Mouse (Mus musculus): ENCODE data around the gene Isl2. TPM values are rescaled to one million over a fixed set of nuclear protein-coding genes. Genes with fewer than 3 reads are reported as not detected.

Isl2 gene
- 0.69 and 2.1 TPM in 2 replicates for polyA plus RNA-seq (2014; fragmentation: Nextera tagmentation; extraction: Ambion mirVana)

- Histone ChIP-seq H3K27ac (ENCODE audit: low read depth, low read length) (no peak within 1 kb of the TSS), H3K4me3 (ENCODE audit: low read depth, low read length) (peak within 1 kb of the TSS; percentile 48), H3K36me3 (ENCODE audit: control insufficient read depth, insufficient read depth, low read length) (no peaks in the 10 kb centered on the region), H3K4me2 (peak within 1 kb of the TSS; percentile 82), H3K9me3 (replicated peaks; ENCODE audit: control insufficient read depth, low read length) (no peaks in the 10 kb centered on the region), H3K9ac (ENCODE audit: low read depth, low read length) (no peak within 1 kb of the TSS), H3K27me3 (ENCODE audit: control insufficient read depth, insufficient read depth, low read length) (peaks cover 46% of the 10 kb centered on the region), H3K4me1 (ENCODE audit: control insufficient read depth, insufficient read depth, low read length) (peaks cover 14% of the 10 kb centered on the region)
- ATAC-seq (replicated peaks; ENCODE audit: insufficient number of reproducible peaks, low FRiP score, low TSS enrichment) = no peak
- 6% methylated on average over 4 of the region's 4 CpGs for WGBS (ENCODE audit: insufficient replicate concordance)
Measured at GRCm38 (mm10) chr9:55538377-55538776, at the start of gene Isl2. Isl2 (plus strand) TSS chr9:55538672.

GRCm38 (mm10) chr9:55507922-55508321, 30.6 kb upstream of the Isl2 start:
- Histone ChIP-seq H3K27me3 (ENCODE audit: control insufficient read depth, insufficient read depth, low read length) (no peaks in the 10 kb centered on the region), H3K4me2 (no peak overlapping the region), H3K4me1 (ENCODE audit: control insufficient read depth, insufficient read depth, low read length) (peaks cover 3% of the 10 kb centered on the region; the same call in 1 of the 2 replicates), H3K27ac (ENCODE audit: low read depth, low read length) (no peak overlapping the region), H3K4me3 (ENCODE audit: low read depth, low read length) (no peak overlapping the region), H3K9me3 (replicated peaks; ENCODE audit: control insufficient read depth, low read length) (no peaks in the 10 kb centered on the region), H3K9ac (ENCODE audit: low read depth, low read length) (no peak overlapping the region), H3K36me3 (ENCODE audit: control insufficient read depth, insufficient read depth, low read length) (no peaks in the 10 kb centered on the region)
- 82% methylated on average over 3 of the region's 3 CpGs for WGBS (ENCODE audit: insufficient replicate concordance)
- ATAC-seq (replicated peaks; ENCODE audit: insufficient number of reproducible peaks, low FRiP score, low TSS enrichment) = no peak

- H3K36me3 ChIP-seq (ENCODE audit: control insufficient read depth, insufficient read depth, low read length) = no peaks in the 10 kb centered on the region
- H3K4me3 ChIP-seq (ENCODE audit: low read depth, low read length) = no peak overlapping the region
- no peak for ATAC-seq (replicated peaks; ENCODE audit: insufficient number of reproducible peaks, low FRiP score, low TSS enrichment)
- H3K4me1 ChIP-seq (ENCODE audit: control insufficient read depth, insufficient read depth, low read length) = peaks cover 3% of the 10 kb centered on the region; the same call in 1 of the 2 replicates
- 0 out of 2 replicates have a peak, but pooled peaks cover 3% of the 10 kb centered on the region for H3K27me3 ChIP-seq (ENCODE audit: control insufficient read depth, insufficient read depth, low read length)
- no peak overlapping the region for H3K9ac ChIP-seq (ENCODE audit: low read depth, low read length)
- no peaks in the 10 kb centered on the region for H3K9me3 ChIP-seq (replicated peaks; ENCODE audit: control insufficient read depth, low read length)
- H3K27ac ChIP-seq (ENCODE audit: low read depth, low read length) = no peak overlapping the region
- 80% methylated on average over 4 of the region's 4 CpGs for WGBS (ENCODE audit: insufficient replicate concordance)
- H3K4me2 ChIP-seq = no peak overlapping the region
Measured at GRCm38 (mm10) chr9:55508701-55509100, 29.8 kb upstream of the Isl2 start.

GRCm38 (mm10) chr9:55509731-55510130, 28.7 kb upstream of the Isl2 start:
- Histone ChIP-seq H3K36me3 (ENCODE audit: control insufficient read depth, insufficient read depth, low read length) (no peaks in the 10 kb centered on the region), H3K27me3 (ENCODE audit: control insufficient read depth, insufficient read depth, low read length) (peaks cover 8% of the 10 kb centered on the region), H3K4me2 (no peak overlapping the region), H3K4me3 (ENCODE audit: low read depth, low read length) (no peak overlapping the region), H3K9ac (ENCODE audit: low read depth, low read length) (no peak overlapping the region), H3K9me3 (replicated peaks; ENCODE audit: control insufficient read depth, low read length) (no peaks in the 10 kb centered on the region), H3K4me1 (ENCODE audit: control insufficient read depth, insufficient read depth, low read length) (peaks cover 3% of the 10 kb centered on the region; the same call in 1 of the 2 replicates), H3K27ac (ENCODE audit: low read depth, low read length) (no peak overlapping the region)
- ATAC-seq (replicated peaks; ENCODE audit: insufficient number of reproducible peaks, low FRiP score, low TSS enrichment) = no peak
- 82% methylated on average over 1 of the region's 1 CpGs for WGBS (ENCODE audit: insufficient replicate concordance)

- Histone ChIP-seq H3K4me3 (ENCODE audit: low read depth, low read length) (peak overlapping the region; percentile 85), H3K4me1 (ENCODE audit: control insufficient read depth, insufficient read depth, low read length) (peaks cover 3% of the 10 kb centered on the region; the same call in 1 of the 2 replicates), H3K27me3 (ENCODE audit: control insufficient read depth, insufficient read depth, low read length) (peaks cover 12% of the 10 kb centered on the region), H3K36me3 (ENCODE audit: control insufficient read depth, insufficient read depth, low read length) (no peaks in the 10 kb centered on the region), H3K9ac (ENCODE audit: low read depth, low read length) (peak overlapping the region; percentile 97; the same call in 1 of the 2 replicates), H3K27ac (ENCODE audit: low read depth, low read length) (no peak overlapping the region), H3K9me3 (replicated peaks; ENCODE audit: control insufficient read depth, low read length) (no peaks in the 10 kb centered on the region), H3K4me2 (peak overlapping the region; percentile 75)
- 80% methylated on average over 10 of the region's 10 CpGs for WGBS (ENCODE audit: insufficient replicate concordance)
- no peak for ATAC-seq (replicated peaks; ENCODE audit: insufficient number of reproducible peaks, low FRiP score, low TSS enrichment)
Measured at GRCm38 (mm10) chr9:55510651-55511235, 27.7 kb upstream of the Isl2 start.

- ATAC-seq (replicated peaks; ENCODE audit: insufficient number of reproducible peaks, low FRiP score, low TSS enrichment) = peak; percentile 73
- Histone ChIP-seq H3K4me1 (ENCODE audit: control insufficient read depth, insufficient read depth, low read length) (peaks cover 3% of the 10 kb centered on the region; the same call in 1 of the 2 replicates), H3K4me3 (ENCODE audit: low read depth, low read length) (peak overlapping the region; percentile 85), H3K4me2 (peak overlapping the region; percentile 75), H3K9ac (ENCODE audit: low read depth, low read length) (peak overlapping the region; percentile 97), H3K27me3 (ENCODE audit: control insufficient read depth, insufficient read depth, low read length) (peaks cover 12% of the 10 kb centered on the region), H3K27ac (ENCODE audit: low read depth, low read length) (peak overlapping the region; percentile 90), H3K36me3 (ENCODE audit: control insufficient read depth, insufficient read depth, low read length) (no peaks in the 10 kb centered on the region), H3K9me3 (replicated peaks; ENCODE audit: control insufficient read depth, low read length) (no peaks in the 10 kb centered on the region)
- 0% methylated on average over 24 of the region's 32 CpGs for WGBS (ENCODE audit: insufficient replicate concordance)
Measured at GRCm38 (mm10) chr9:55511521-55511993, 26.9 kb upstream of the Isl2 start.

GRCm38 (mm10) chr9:55512027-55512543, 26.4 kb upstream of the Isl2 start, which contains the start of gene Etfa:
Etfa (minus strand) TSS chr9:55512243.
- Histone ChIP-seq H3K4me1 (ENCODE audit: control insufficient read depth, insufficient read depth, low read length) (peaks cover 3% of the 10 kb centered on the region; the same call in 1 of the 2 replicates), H3K36me3 (ENCODE audit: control insufficient read depth, insufficient read depth, low read length) (no peaks in the 10 kb centered on the region), H3K27ac (ENCODE audit: low read depth, low read length) (peak within 1 kb of the TSS; percentile 90), H3K4me2 (peak within 1 kb of the TSS; percentile 81), H3K27me3 (ENCODE audit: control insufficient read depth, insufficient read depth, low read length) (peaks cover 12% of the 10 kb centered on the region), H3K4me3 (ENCODE audit: low read depth, low read length) (peak within 1 kb of the TSS; percentile 85), H3K9me3 (replicated peaks; ENCODE audit: control insufficient read depth, low read length) (no peaks in the 10 kb centered on the region), H3K9ac (ENCODE audit: low read depth, low read length) (peak within 1 kb of the TSS; percentile 97)
- peak; percentile 98 for ATAC-seq (replicated peaks; ENCODE audit: insufficient number of reproducible peaks, low FRiP score, low TSS enrichment)
- WGBS (ENCODE audit: insufficient replicate concordance) = under 1% methylated on average over 47 of the region's 47 CpGs

- H3K27ac ChIP-seq (ENCODE audit: low read depth, low read length) = no peak overlapping the region
- ATAC-seq (replicated peaks; ENCODE audit: insufficient number of reproducible peaks, low FRiP score, low TSS enrichment) = no peak
- no peaks in the 10 kb centered on the region for H3K4me1 ChIP-seq (ENCODE audit: control insufficient read depth, insufficient read depth, low read length)
- no peaks in the 10 kb centered on the region for H3K9me3 ChIP-seq (replicated peaks; ENCODE audit: control insufficient read depth, low read length)
- 48% methylated on average over 4 of the region's 4 CpGs for WGBS (ENCODE audit: insufficient replicate concordance)
- no peaks in the 10 kb centered on the region for H3K27me3 ChIP-seq (ENCODE audit: control insufficient read depth, insufficient read depth, low read length)
- H3K4me3 ChIP-seq (ENCODE audit: low read depth, low read length) = no peak overlapping the region
- no peak overlapping the region for H3K4me2 ChIP-seq
- H3K36me3 ChIP-seq (ENCODE audit: control insufficient read depth, insufficient read depth, low read length) = no peaks in the 10 kb centered on the region
- no peak overlapping the region for H3K9ac ChIP-seq (ENCODE audit: low read depth, low read length)
Measured at GRCm38 (mm10) chr9:55525716-55526115, 12.8 kb upstream of the Isl2 start.
